ENCODE assay signal across 23 mouse cellular contexts in the genomic region with DNA sequence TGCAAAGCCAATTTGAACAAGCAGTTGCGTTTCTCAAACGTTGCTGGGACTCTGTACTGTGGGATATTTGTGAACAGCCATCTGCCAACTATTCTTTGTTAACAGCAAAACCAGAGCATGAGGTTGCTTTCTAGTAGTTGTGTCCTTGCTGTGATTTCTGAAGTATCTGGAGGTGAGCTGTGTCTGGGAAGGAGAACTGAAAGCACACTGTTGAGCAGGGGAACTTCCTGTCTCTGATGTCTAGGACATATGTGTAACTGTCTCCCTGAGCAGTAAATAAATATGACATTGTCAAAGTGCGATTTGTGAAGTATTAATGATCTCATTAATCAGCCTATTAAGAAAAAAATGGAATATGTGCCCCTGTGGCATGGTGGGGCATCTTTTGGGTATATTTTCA. TPM values are rescaled to one million over a fixed set of nuclear protein-coding genes. Genes with fewer than 3 reads are reported as not detected.
DNase-seq lines count a peak whose midpoint lies in the region; ATAC-seq and TF ChIP-seq lines count a peak whose summit lies in the region.
"Had no signal": no experiment of that assay in that cellular context is flagged by ENCODE, and none has a peak within 500 bp of the region (broad histone marks: within the 10 kb centered on the region; RNA-seq: fewer than 3 reads in every experiment).

No protein-coding gene starts in this region.

- H3ac ChIP-seq in myocyte (ENCODE audit: control insufficient read depth, insufficient read length) = no peak overlapping the region

- no peak overlapping the region for H3K9ac ChIP-seq in forebrain, postnatal 0 days
- no peak overlapping the region for H3K9ac ChIP-seq in forebrain, embryonic 13.5 days
- no peak overlapping the region for H3K9ac ChIP-seq in CH12.LX (ENCODE audit: insufficient read depth, low read depth)
- no peak overlapping the region for H3K9ac ChIP-seq in hindbrain, postnatal 0 days (replicated peaks; ENCODE audit: low read length)

- peak; percentile 4 for DNase-seq in forebrain, postnatal 0 days
- DNase-seq in A20 (ENCODE audit: low read depth, low spot score) = peak; percentile 65
- peak; percentile 51 for DNase-seq in CH12.LX (ENCODE audit: extremely low read depth)
- no peak for DNase-seq in urinary bladder, adult 2 months (ENCODE audit: low spot score)
- DNase-seq in frontal cortex, postnatal 25 days (ENCODE audit: low spot score in 2 of 2) = no peak
- DNase-seq in hindbrain, postnatal 0 days (ENCODE audit: low spot score) = no peak
- DNase-seq: adrenal gland, adult 2 months; adrenal gland, adult 8-10 months; adrenal gland, postnatal 10 days; adrenal gland, postnatal 14 days; adrenal gland, postnatal 25 days; adrenal gland, postnatal 36 days; B cell, adult 2 months; cerebellum, adult 11 months; cerebellum, adult 11-12 months; cerebellum, adult 18-20 months; cerebellum, adult 2 months had no signal

- peak; percentile 84 for TF ChIP-seq EP300 in CH12.LX (IDR thresholded peaks at IDR 0.05; ENCODE audit: low read length)

- H3K4me1 ChIP-seq in forebrain, postnatal 0 days (ENCODE audit: insufficient read depth) = no peaks in the 10 kb centered on the region
- H3K4me1 ChIP-seq in forebrain, embryonic 13.5 days = peaks cover 13% of the 10 kb centered on the region
- peaks cover 0 to 18% of the 10 kb centered on the region in 2 experiments; a peak in 2 of 4 replicates for H3K4me1 ChIP-seq in CH12.LX (ENCODE audit: control insufficient read depth in 1 of 2, insufficient read depth in 2 of 2)
- no peaks in the 10 kb centered on the region for H3K4me1 ChIP-seq in hindbrain, postnatal 0 days (ENCODE audit: insufficient read depth, low read length)

- dilution Hi-C loops in CH12.LX (cut with MboI; ENCODE audit: extremely low pct_ligation_motif_present, extremely low pct_unique_long_range_greater_than_20kb, low sequenced_read_pairs) = no loop called here

- H3K9me3 ChIP-seq in forebrain, postnatal 0 days (ENCODE audit: low read length) = no peaks in the 10 kb centered on the region
- H3K9me3 ChIP-seq in forebrain, embryonic 13.5 days (replicated peaks) = no peaks in the 10 kb centered on the region
- peaks cover 2% of the 10 kb centered on the region for H3K9me3 ChIP-seq in CH12.LX (replicated peaks; ENCODE audit: low read length)
- H3K9me3 ChIP-seq in hindbrain, postnatal 0 days (ENCODE audit: low read length) = no peaks in the 10 kb centered on the region
- H3K9me3 ChIP-seq: G1E had no signal

- H3K4me2 ChIP-seq in forebrain, postnatal 0 days (ENCODE audit: low read depth) = no peak overlapping the region
- H3K4me2 ChIP-seq in forebrain, embryonic 13.5 days = no peak overlapping the region
- H3K4me2 ChIP-seq in CH12.LX (ENCODE audit: insufficient read depth, low read depth, poor library complexity, severe bottlenecking) (no peak overlapping the region), myocyte (ENCODE audit: low read depth) (peak overlapping the region; percentile 21)
- H3K4me2 ChIP-seq in hindbrain, postnatal 0 days (ENCODE audit: low read depth, low read length) = no peak overlapping the region

- peaks cover 4% of the 10 kb centered on the region for H3K27me3 ChIP-seq in forebrain, postnatal 0 days (ENCODE audit: insufficient read depth, low read length)
- peaks cover 8% of the 10 kb centered on the region; the same call in 1 of the 2 replicates for H3K27me3 ChIP-seq in forebrain, embryonic 13.5 days
- H3K27me3 ChIP-seq in CH12.LX (replicated peaks) (no peaks in the 10 kb centered on the region), myocyte (ENCODE audit: control insufficient read depth, insufficient read depth, insufficient read length) (no peaks in the 10 kb centered on the region)
- H3K27me3 ChIP-seq in hindbrain, postnatal 0 days (ENCODE audit: insufficient read depth, low read length) = no peaks in the 10 kb centered on the region

- in situ Hi-C loops in CH12.LX (cut with MboI; ENCODE audit: low pct_ligation_motif_present, low pct_unique_long_range_greater_than_20kb, low sequenced_read_pairs) = no loop called here

- WGBS in forebrain, postnatal 0 days = 39% methylated on average over 3 of the region's 3 CpGs
- 63% methylated on average over 3 of the region's 3 CpGs for WGBS in forebrain, embryonic 13.5 days
- 68% methylated on average over 3 of the region's 3 CpGs for WGBS in hindbrain, postnatal 0 days

- no peaks in the 10 kb centered on the region for H3K36me3 ChIP-seq in forebrain, postnatal 0 days (ENCODE audit: insufficient read depth)
- no peaks in the 10 kb centered on the region for H3K36me3 ChIP-seq in forebrain, embryonic 13.5 days (ENCODE audit: poor library complexity, severe bottlenecking)
- H3K36me3 ChIP-seq in CH12.LX (replicated peaks in 1 of 2; ENCODE audit: control insufficient read depth in 1 of 2, insufficient read depth in 1 of 2, low read length in 1 of 2) = no peaks in the 10 kb centered on the region
- H3K36me3 ChIP-seq in myocyte (ENCODE audit: control insufficient read depth, insufficient read depth) = no peaks in the 10 kb centered on the region
- H3K36me3 ChIP-seq in hindbrain, postnatal 0 days (ENCODE audit: insufficient read depth, low read length) = no peaks in the 10 kb centered on the region
- H3K36me3 ChIP-seq: G1E had no signal

- no peak for TF ChIP-seq POLR2A in CH12.LX (IDR thresholded peaks at IDR 0.05; ENCODE audit: low read depth, low read length)
- no peak for TF ChIP-seq POLR2A in myocyte (IDR thresholded peaks at IDR 0.05; ENCODE audit: insufficient read length, low read depth)

- no peaks in the 10 kb centered on the region for H3K79me2 ChIP-seq in CH12.LX (replicated peaks; ENCODE audit: control insufficient read depth, extremely low read depth, insufficient read depth, poor library complexity, severe bottlenecking)
- no peaks in the 10 kb centered on the region for H3K79me2 ChIP-seq in myocyte (ENCODE audit: control insufficient read depth, insufficient read depth)

- TF ChIP-seq RAD21 in CH12.LX (IDR thresholded peaks at IDR 0.05; ENCODE audit: low read depth, low read length) = no peak

- ATAC-seq in forebrain, postnatal 0 days = no peak
- no peak for ATAC-seq in forebrain, embryonic 13.5 days
- ATAC-seq in hindbrain, postnatal 0 days = no peak
- ATAC-seq: activated CD4-positive, CD25-positive, alpha-beta regulatory T cell, adult 4 months; CD4-positive, CD25-positive, alpha-beta regulatory T cell, adult 4 months; Patski had no signal

- TF ChIP-seq CTCF in forebrain, postnatal 0 days (IDR thresholded peaks at IDR 0.05; ENCODE audit: low read depth) = no peak
- TF ChIP-seq CTCF in CH12.LX (conservative IDR thresholded peaks at IDR 0.05 in 1 of 2, IDR thresholded peaks at IDR 0.05 in 1 of 2; ENCODE audit: low read depth in 2 of 2, low read length in 2 of 2) = no peak
- no peak for TF ChIP-seq CTCF in hindbrain, postnatal 0 days (IDR thresholded peaks at IDR 0.05; ENCODE audit: low read depth)

- H3K27ac ChIP-seq in forebrain, postnatal 0 days (ENCODE audit: low read depth, low read length) = no peak overlapping the region
- no peak overlapping the region for H3K27ac ChIP-seq in forebrain, embryonic 13.5 days
- H3K27ac ChIP-seq in CH12.LX (ENCODE audit: insufficient read depth, low read depth) = no peak overlapping the region
- no peak overlapping the region for H3K27ac ChIP-seq in hindbrain, postnatal 0 days

- no peak overlapping the region for H3K4me3 ChIP-seq in forebrain, postnatal 0 days (ENCODE audit: low read depth, low read length)
- H3K4me3 ChIP-seq in forebrain, embryonic 13.5 days = no peak overlapping the region
- H3K4me3 ChIP-seq in CH12.LX (replicated peaks in 1 of 3; ENCODE audit: low read depth in 2 of 3, low read length in 2 of 3, poor library complexity in 1 of 3) = no peak overlapping the region
- no peak overlapping the region for H3K4me3 ChIP-seq in myocyte
- H3K4me3 ChIP-seq in hindbrain, postnatal 0 days (ENCODE audit: low read length) = no peak overlapping the region

TF ChIP-seq in CH12.LX, 34 proteins besides CTCF, POLR2A, EP300 and RAD21:
- TF ChIP-seq MYC (IDR thresholded peaks at IDR 0.05; ENCODE audit: low read depth, low read length) (peak; percentile 18; the same call in 1 of the 2 replicates), IRF4 (IDR thresholded peaks at IDR 0.05; ENCODE audit: low read depth, low read length) (peak; percentile 85), ELF1 (IDR thresholded peaks at IDR 0.05; ENCODE audit: low read depth, low read length) (0 out of 2 replicates have a peak, but pooled peaks have one; percentile 14), GABPA (IDR thresholded peaks at IDR 0.05; ENCODE audit: insufficient replicate concordance, low read depth, low read length) (no peak)

TF ChIP-seq in myocyte, 11 proteins besides CTCF, POLR2A, EP300 and RAD21:
- TF ChIP-seq CEBPB (IDR thresholded peaks at IDR 0.05; ENCODE audit: insufficient read depth, poor library complexity, severe bottlenecking) = no peak

RNA-seq across cellular contexts. Expression of gene Rrp15, which starts 24.0 kb away (rescaled TPM):
- total RNA-seq in forebrain, postnatal 0 days (2014; rRNA removed) = 26.4 and 31.2 TPM in 2 replicates
- 24.2 and 25.2 TPM in 2 replicates for polyA plus RNA-seq in forebrain, postnatal 0 days (2015; fragmentation: Nextera tagmentation; extraction: Ambion mirVana)
- 44.1 and 46.5 TPM in 2 replicates for polyA plus RNA-seq in forebrain, embryonic 13.5 days (2015; fragmentation: Nextera tagmentation; extraction: Ambion mirVana)
- total RNA-seq in CH12.LX (2012; rRNA removed) = 83.8 and 112 TPM in 2 replicates
- total RNA-seq in CH12.LX (2014; rRNA removed) = 172 and 193 TPM in 2 replicates
- 176 and 242 TPM in 2 replicates for polyA plus RNA-seq in CH12.LX (2012; ENCODE audit: insufficient read length, low read depth)
- polyA plus RNA-seq in myocyte (2012; fragmentation: generic; extraction: Trizol) = 19.9 TPM
- polyA plus RNA-seq in urinary bladder, adult 2 months (2012; rRNA removed) = 17.1 and 17.9 TPM in 2 replicates
- total RNA-seq in hindbrain, postnatal 0 days (2014; rRNA removed) = 5.4 and 10.4 TPM in 2 replicates
- polyA plus RNA-seq in hindbrain, postnatal 0 days (2015; fragmentation: Nextera tagmentation; extraction: Ambion mirVana) = 22.8 and 27.4 TPM in 2 replicates

Comparison
In these comparisons a context has a peak if more than half of its experiments do, and no peak if none do; other contexts are left out.
1. DNase-seq: peak in forebrain, postnatal 0 days (single experiment), A20 (single experiment) and CH12.LX (single experiment); none in urinary bladder, adult 2 months (single experiment), frontal cortex, postnatal 25 days (0 of 2) and hindbrain, postnatal 0 days (single experiment).